Mouse (Mus musculus) stomach, postnatal 0 days (tissue): ENCODE results near the gene Nhs. TPM values are rescaled to one million over a fixed set of nuclear protein-coding genes. Genes with fewer than 3 reads are reported as not detected.

Experiments
- ATAC-seq: fragments of 200-750 bp; cut with Nextera tagmentation; 2 replicates; pipeline ENCODE4 v1.8.0; 2017; ENCODE audit not compliant: low FRiP score, low TSS enrichment
- DNase-seq: peaks from one replicate; pipeline ENCODE4 v3.0.0-alpha.2; 2016; ENCODE audit warnings: low spot score
- H3K27ac ChIP-seq: fragments of 300-500 bp; sonication (generic); replicated peaks from 2 replicates; pipeline ENCODE4 v1.5.1; 2014; ENCODE audit warnings: mild to moderate bottlenecking, control low read depth
- H3K27me3 ChIP-seq: fragments of 300-500 bp; sonication (generic); 2 replicates; pipeline ENCODE4 v1.6.1; 2014; ENCODE audit warnings: low read length; ENCODE audit not compliant: control insufficient read depth, insufficient read depth
- H3K36me3 ChIP-seq: fragments of 300-500 bp; sonication (generic); 2 replicates; pipeline ENCODE4 v1.6.1; 2014; ENCODE audit warnings: low read length, mixed read lengths; ENCODE audit not compliant: control insufficient read depth, insufficient read depth
- H3K4me1 ChIP-seq: fragments of 300-500 bp; sonication (generic); replicated peaks from 2 replicates; pipeline ENCODE4 v1.6.1; 2014; ENCODE audit warnings: antibody characterized with exemption; ENCODE audit not compliant: control insufficient read depth, insufficient read depth
- H3K4me2 ChIP-seq: fragments of 300-500 bp; sonication (generic); replicated peaks from 2 replicates; pipeline ENCODE4 v1.6.1; 2014; ENCODE audit warnings: low read depth, mild to moderate bottlenecking, control low read depth, moderate library complexity
- H3K4me3 ChIP-seq: fragments of 300-500 bp; sonication (generic); 2 replicates; pipeline ENCODE4 v1.5.1; 2014; ENCODE audit warnings: low read depth, low read length, control low read depth
- H3K9ac ChIP-seq: fragments of 300-500 bp; sonication (generic); 2 replicates; pipeline ENCODE4 v1.6.1; 2014; ENCODE audit warnings: mild to moderate bottlenecking, low read length, control low read depth, mixed read lengths
- H3K9me3 ChIP-seq: fragments of 300-500 bp; sonication (generic); 2 replicates; pipeline ENCODE4 v1.6.1; 2016; ENCODE audit warnings: low read length; ENCODE audit not compliant: control insufficient read depth
- CTCF ChIP-seq: IDR thresholded peaks from 2 replicates; pipeline ENCODE4 v1.5.1; 2016; ENCODE audit warnings: antibody characterized with exemption, low read depth, mild to moderate bottlenecking, moderate library complexity
- EP300 ChIP-seq: optimal IDR thresholded peaks from 2 replicates; pipeline ENCODE3; 2016; ENCODE audit warnings: antibody characterized with exemption
- WGBS: fragments of 180-500 bp; shearing (Covaris S2); extraction: QIAGEN DNeasy Blood & Tissue Kit; methylation state at CpG from one replicate; pipeline ENCODE4 v1.1.7; 2014; 5-methylcytosine and 5-hydroxymethylcytosine counted together
- polyA plus RNA-seq: library from polyadenylated mRNA; unstranded; fragments of >200 nt; fragmentation: Nextera tagmentation; extraction: Ambion mirVana; gene quantifications from 2 replicates; pipeline ENCODE4 v1.2.1, GENCODE M21; 2015

The Nhs gene
- polyA plus RNA-seq, 1 experiment from 2014 or later: 0.57 TPM

- H3K4me3 ChIP-seq: no peak overlapping the region
- no peak overlapping the region for H3K9ac ChIP-seq
- H3K4me2 ChIP-seq: no peak overlapping the region
- H3K9me3 ChIP-seq: no peaks in the 10 kb centered on the region
- 23% methylated on average over 2 of the region's 2 CpGs for WGBS
- no peaks in the 10 kb centered on the region for H3K27me3 ChIP-seq
- no peak for ATAC-seq
- DNase-seq: no peak
- no peaks in the 10 kb centered on the region for H3K36me3 ChIP-seq
- H3K4me1 ChIP-seq: no peaks in the 10 kb centered on the region
- no peak for TF ChIP-seq CTCF
- no peak for TF ChIP-seq EP300
- no peak overlapping the region for H3K27ac ChIP-seq
These were observed 96.4 kb downstream of the Nhs start for GRCm38 (mm10) chrX:162063164-162063563.

- no peaks in the 10 kb centered on the region for H3K4me1 ChIP-seq
- no peak for ATAC-seq
- no peak overlapping the region for H3K27ac ChIP-seq
- H3K9me3 ChIP-seq: no peaks in the 10 kb centered on the region
- H3K36me3 ChIP-seq: no peaks in the 10 kb centered on the region
- no peak overlapping the region for H3K4me2 ChIP-seq
- TF ChIP-seq EP300 (no peak), CTCF (no peak)
- WGBS: 62% methylated on average over 2 of the region's 2 CpGs
- DNase-seq: no peak
- H3K4me3 ChIP-seq: no peak overlapping the region
- H3K27me3 ChIP-seq: no peaks in the 10 kb centered on the region
- H3K9ac ChIP-seq: no peak overlapping the region
These were observed 103.9 kb downstream of the Nhs start for GRCm38 (mm10) chrX:162055635-162056034.

- no peak for ATAC-seq
- H3K4me2 ChIP-seq: no peak overlapping the region
- 55% methylated on average over 5 of the region's 5 CpGs for WGBS
These were observed 106.0 kb downstream of the Nhs start for GRCm38 (mm10) chrX:162053566-162053965.

GRCm38 (mm10) chrX:162052534-162052933, 107.0 kb downstream of the Nhs start:
- TF ChIP-seq EP300 (no peak), CTCF (no peak)

More at GRCm38 (mm10) chrX:162053566-162053965, 106.0 kb downstream of the Nhs start:
- no peak overlapping the region for H3K9ac ChIP-seq
- no peaks in the 10 kb centered on the region for H3K4me1 ChIP-seq
- H3K9me3 ChIP-seq: no peaks in the 10 kb centered on the region
- H3K4me3 ChIP-seq: no peak overlapping the region
- no peak for TF ChIP-seq EP300
- no peak overlapping the region for H3K27ac ChIP-seq
- no peak for DNase-seq
- no peaks in the 10 kb centered on the region for H3K36me3 ChIP-seq
- no peaks in the 10 kb centered on the region for H3K27me3 ChIP-seq

GRCm38 (mm10) chrX:162049616-162050015, 109.9 kb downstream of the Nhs start:
- Histone ChIP-seq H3K27me3 (no peaks in the 10 kb centered on the region), H3K4me3 (no peak overlapping the region)

More at GRCm38 (mm10) chrX:162052534-162052933, 107.0 kb downstream of the Nhs start:
- Histone ChIP-seq H3K27me3 (no peaks in the 10 kb centered on the region), H3K4me1 (no peaks in the 10 kb centered on the region), H3K27ac (no peak overlapping the region), H3K9ac (no peak overlapping the region), H3K4me3 (no peak overlapping the region), H3K9me3 (no peaks in the 10 kb centered on the region), H3K4me2 (no peak overlapping the region), H3K36me3 (no peaks in the 10 kb centered on the region)
- 86% methylated on average over 1 of the region's 1 CpGs for whole genome bisulfite sequencing
- DNase-seq: no peak
- no peak for ATAC-seq

GRCm38 (mm10) chrX:162045527-162045926, 114.0 kb downstream of the Nhs start:
- TF ChIP-seq EP300: no peak
- TF ChIP-seq CTCF: no peak
- H3K27me3 ChIP-seq: no peaks in the 10 kb centered on the region
- H3K27ac ChIP-seq: no peak overlapping the region
- ATAC-seq: no peak
- DNase-seq: no peak
- H3K4me1 ChIP-seq: no peaks in the 10 kb centered on the region
- no peak overlapping the region for H3K9ac ChIP-seq
- no peak overlapping the region for H3K4me3 ChIP-seq
- H3K4me2 ChIP-seq: no peak overlapping the region
- 91% methylated on average over 2 of the region's 2 CpGs for WGBS
- no peaks in the 10 kb centered on the region for H3K36me3 ChIP-seq
- H3K9me3 ChIP-seq: no peaks in the 10 kb centered on the region

More at GRCm38 (mm10) chrX:162049616-162050015, 109.9 kb downstream of the Nhs start:
- no peak for TF ChIP-seq EP300
- TF ChIP-seq CTCF: no peak
- DNase-seq: no peak
- H3K9me3 ChIP-seq: no peaks in the 10 kb centered on the region
- no peak for ATAC-seq
- H3K4me1 ChIP-seq: no peaks in the 10 kb centered on the region
- H3K9ac ChIP-seq: no peak overlapping the region
- no peak overlapping the region for H3K4me2 ChIP-seq
- H3K36me3 ChIP-seq: no peaks in the 10 kb centered on the region
- H3K27ac ChIP-seq: no peak overlapping the region
- WGBS: 72% methylated on average over 2 of the region's 2 CpGs
